Mouse (Mus musculus) spleen, postnatal 10 days (tissue): ENCODE measurements around the gene Scarf1.
"Not testable (repeated sequence)": the region's sequence is repeated elsewhere in the genome, so short reads cannot be mapped to it uniquely, and the experiment has no call there.

Source experiments
- DNase-seq, 2 experiments: peaks; one replicate each; pipeline ENCODE4 v3.0.0; 2021 to 2022; ENCODE audit warnings: low spot score in 2 of 2

The Scarf1 gene

GRCm38 (mm10) chr11:75537491-75538183 is 24.3 kb downstream of the Scarf1 start:
- DNase-seq, result no peak

DNA sequence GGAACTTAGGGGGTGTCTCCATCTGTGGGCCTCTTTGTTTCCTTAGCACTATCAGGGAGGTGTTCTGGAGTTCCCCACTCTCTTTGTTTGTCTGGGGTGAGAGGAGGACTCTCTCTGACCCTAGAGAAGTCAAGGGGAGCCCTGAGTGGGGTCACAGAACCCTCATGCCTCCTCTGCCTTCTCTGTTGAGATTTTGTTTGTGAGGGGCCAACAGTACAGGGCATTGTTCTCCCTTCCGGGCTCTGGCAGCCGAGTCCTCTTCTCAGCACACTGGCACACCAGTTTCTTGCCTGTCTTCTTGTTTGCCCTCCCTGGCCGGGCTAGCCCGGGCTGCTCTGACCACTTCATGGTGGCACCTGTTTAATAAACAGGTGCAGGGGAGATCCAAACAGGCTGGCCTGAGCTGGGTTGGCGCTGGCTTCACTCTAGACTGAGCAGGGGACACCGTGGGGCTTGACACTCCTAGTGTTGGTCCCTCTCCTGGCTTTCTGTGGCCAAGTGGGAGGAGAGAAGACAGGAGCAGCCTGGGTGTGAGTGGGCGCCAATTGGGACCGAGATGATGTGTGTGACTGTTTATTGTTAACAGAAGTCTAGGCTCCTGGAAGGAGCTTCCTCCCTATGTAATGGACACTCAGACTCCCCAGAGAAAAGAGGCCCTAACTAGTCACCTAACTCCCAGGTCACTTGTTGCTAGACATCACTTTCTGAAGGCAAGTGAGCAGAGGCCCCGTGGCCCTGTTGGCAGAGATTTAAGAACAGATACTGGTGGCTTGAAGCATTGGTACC is 25.0 kb downstream of the Scarf1 start:
- no peak for DNase-seq

GRCm38 (mm10) chr11:75538970-75539299 is 25.6 kb downstream of the Scarf1 start:
- DNase-seq, result no peak

GRCm38 (mm10) chr11:75540209-75540608 is 26.9 kb downstream of the Scarf1 start:
- DNase-seq, result no peak

- no peak for DNase-seq
Measured at GRCm38 (mm10) chr11:75540710-75541581, 27.6 kb downstream of the Scarf1 start.

DNA sequence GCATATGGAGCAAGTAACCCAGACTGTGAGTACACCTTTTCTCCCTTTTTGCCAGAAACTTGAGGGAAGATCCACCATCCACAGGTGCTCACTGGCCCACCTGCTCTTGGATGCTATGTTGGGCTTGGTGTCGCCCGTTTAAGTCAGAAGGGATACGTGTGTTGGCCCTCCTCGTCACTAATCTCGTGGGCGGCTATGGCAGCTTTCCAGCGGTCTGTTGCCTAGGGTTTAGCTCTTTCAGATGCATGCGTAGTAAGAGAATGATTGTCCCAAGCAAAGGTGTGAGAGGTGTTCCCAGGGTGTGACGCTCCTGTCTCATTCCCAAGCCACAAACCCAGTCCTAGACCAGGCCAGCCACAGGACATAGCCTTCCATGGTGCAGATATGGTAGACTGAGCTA is 31.4 kb downstream of the Scarf1 start:
- no peak for DNase-seq

DNA sequence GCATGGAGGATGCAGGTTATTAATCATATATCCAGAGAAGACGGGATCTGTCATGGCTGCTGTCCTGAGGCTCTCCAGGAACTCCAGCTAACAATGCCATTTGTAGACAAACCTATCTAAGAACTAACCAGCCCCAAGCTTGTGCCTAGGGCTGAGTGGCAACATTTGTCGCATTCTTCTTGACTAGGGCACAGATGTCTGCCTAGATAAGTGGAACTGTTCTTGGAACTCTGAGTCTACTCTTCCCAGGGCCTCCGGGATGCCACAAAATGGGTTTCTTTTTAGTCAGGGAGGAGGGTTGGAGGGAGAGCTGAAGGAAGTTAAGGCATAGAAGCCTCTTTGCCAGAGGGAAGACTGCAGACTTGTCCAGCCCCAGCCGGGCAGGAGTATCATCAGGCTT is 32.7 kb downstream of the Scarf1 start:
- no peak for DNase-seq

DNA sequence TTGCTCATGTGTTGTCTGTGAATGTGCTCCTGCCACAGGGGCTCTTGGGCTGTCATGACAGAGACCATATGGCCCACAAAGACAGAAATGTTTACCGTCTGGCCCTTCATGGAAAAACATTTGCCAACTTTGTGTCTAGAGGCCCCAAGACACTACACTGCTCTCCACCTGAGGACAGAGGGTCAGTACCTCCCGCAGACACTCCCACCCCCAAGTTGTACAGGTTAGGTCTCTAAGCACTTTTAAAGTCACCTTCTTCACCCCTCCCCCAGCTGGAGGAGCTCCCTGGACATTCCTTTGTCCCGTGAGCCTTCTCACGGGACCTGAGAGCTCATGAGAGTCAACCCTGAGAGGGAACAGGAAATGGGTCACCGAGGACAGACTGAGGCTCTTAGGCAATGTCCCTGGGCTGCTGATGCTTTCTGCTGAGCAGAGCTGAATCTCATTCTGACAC is 36.3 kb downstream of the Scarf1 start:
- no peak for DNase-seq

DNA sequence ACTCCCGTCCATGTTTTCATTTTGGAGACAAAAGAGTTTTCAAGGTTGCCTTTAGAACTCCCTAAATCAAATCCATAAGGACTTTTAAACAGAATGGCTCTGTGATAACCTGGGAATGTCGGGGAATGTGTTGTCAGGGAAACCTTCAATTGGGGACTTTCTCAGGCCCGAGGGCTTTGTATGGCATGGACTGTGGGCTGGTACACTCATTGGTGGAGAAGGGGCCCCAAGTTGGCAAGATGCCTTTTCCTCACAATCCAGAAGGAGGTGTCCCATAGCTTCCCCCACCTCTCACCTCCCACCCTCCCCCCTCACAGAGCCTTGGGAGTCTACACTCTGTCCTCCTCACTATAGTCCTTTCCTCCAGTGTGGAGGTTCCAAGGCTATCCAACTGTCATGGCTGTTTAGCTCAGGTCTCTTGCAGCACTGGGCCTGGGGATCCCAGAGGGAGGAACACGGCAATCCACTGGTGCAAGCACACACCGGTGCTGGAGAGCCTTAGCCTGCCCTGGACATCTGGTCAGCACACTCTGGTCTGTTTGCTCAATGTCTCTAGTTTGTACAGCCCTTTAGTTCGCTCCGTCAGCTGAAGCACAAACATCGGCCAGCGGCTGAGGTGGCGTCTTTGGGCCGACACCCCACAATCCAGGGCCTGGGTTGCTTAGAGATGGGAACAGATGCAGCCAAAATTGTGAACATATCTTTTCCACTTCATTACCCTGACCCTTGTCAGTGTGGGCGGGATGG is 37.0 kb downstream of the Scarf1 start:
- no peak for DNase-seq

DNA sequence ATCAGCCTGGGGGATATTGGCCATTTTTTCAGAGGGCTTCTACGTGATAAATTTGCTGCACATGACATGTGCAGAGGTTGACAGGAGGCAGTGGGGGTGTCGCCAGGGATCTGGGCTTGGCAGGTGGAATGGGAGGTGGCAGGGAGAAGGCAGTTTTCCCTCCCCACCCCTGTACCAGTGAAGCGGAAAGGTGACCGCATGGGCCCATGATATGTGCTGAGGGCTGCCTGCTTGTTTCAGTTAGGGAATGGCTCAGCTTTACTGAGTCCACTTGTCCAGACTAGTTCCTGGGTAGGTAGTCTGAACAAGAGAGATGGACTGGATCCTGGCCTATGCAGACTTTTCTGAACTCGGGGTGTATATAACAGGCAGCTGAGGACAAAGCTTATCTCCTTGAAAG is 38.0 kb downstream of the Scarf1 start:
- DNase-seq, result no peak

DNA sequence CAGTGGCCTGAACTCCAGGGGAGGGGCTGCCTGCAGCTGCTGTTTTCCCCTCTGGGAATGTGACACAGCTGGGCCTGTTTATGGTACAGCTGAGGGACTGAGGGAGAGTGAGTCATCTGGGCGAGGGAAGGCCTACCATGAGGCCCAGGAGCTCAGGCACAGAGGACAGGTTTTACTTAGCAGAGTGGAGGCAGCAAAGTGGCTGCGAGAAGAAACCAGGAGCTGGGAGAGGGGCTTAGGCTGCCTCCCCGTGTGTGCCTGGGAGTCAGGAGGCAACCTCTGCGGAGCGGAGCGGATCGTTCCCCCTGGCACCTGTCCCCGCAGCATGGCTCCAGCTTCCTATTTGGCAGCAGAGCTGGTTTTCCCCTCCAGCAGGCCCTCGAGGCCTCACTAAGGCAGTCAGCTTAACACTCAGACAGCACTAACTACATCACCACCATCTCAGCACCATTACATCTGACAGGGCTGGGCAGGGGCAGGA is 38.7 kb downstream of the Scarf1 start:
- no peak for DNase-seq

DNA sequence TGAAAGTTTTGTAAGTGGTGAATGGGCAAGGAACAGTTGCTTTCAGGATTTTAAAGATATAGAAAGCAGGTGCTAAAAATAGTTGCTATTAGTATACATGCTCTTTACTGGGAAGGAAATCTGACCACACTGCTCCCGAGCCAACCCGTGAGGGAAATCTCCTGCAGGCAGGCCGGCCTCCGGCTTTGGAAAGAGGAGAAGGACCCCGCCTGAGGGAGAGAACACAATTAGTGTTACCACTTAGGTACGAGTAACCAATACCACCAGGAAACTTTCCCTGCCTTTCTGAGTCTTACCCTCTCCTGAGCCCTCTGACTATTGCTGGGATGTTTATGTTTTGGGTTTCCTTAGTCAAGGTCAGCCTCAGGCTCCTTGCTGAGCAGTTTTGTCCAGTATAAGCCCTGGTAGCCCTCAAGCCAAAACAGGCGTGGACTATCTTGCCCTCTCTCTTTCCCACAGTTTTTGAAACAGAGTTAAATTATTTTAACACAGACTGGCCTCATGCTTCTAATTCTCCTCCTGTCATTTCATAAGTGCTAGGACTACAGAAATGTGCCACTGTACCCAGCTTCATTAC is 39.7 kb downstream of the Scarf1 start:
- no peak for DNase-seq

GRCm38 (mm10) chr11:75556006-75556405 is 42.7 kb downstream of the Scarf1 start:
- DNase-seq, result not testable (repeated sequence)

DNA sequence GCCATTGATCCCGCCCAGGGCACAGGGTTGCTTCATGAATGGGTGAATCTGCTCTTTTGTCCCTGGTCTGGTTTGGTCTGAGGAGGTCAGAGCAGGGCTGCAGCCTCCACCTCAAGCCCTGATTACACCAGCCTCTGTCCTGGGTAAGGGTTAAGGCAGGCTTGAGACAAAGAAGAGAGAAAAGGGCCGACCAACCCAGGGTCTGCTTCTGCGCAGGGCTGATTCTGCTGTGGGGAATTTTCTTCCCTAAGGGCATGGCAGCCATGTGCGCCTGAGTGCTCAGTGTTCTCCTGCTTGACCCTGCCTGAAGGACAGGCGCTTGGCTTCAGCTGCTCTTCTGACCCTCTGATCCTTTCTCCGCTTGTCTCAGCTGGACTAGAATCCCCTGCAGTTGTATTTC is 43.8 kb downstream of the Scarf1 start:
- DNase-seq, result no peak

GRCm38 (mm10) chr11:75558101-75558500 is 44.8 kb downstream of the Scarf1 start:
- DNase-seq, result peak in 1 of 2 experiments; percentile 59

- no peak for DNase-seq
Measured at GRCm38 (mm10) chr11:75559870-75560504, 46.6 kb downstream of the Scarf1 start.

DNA sequence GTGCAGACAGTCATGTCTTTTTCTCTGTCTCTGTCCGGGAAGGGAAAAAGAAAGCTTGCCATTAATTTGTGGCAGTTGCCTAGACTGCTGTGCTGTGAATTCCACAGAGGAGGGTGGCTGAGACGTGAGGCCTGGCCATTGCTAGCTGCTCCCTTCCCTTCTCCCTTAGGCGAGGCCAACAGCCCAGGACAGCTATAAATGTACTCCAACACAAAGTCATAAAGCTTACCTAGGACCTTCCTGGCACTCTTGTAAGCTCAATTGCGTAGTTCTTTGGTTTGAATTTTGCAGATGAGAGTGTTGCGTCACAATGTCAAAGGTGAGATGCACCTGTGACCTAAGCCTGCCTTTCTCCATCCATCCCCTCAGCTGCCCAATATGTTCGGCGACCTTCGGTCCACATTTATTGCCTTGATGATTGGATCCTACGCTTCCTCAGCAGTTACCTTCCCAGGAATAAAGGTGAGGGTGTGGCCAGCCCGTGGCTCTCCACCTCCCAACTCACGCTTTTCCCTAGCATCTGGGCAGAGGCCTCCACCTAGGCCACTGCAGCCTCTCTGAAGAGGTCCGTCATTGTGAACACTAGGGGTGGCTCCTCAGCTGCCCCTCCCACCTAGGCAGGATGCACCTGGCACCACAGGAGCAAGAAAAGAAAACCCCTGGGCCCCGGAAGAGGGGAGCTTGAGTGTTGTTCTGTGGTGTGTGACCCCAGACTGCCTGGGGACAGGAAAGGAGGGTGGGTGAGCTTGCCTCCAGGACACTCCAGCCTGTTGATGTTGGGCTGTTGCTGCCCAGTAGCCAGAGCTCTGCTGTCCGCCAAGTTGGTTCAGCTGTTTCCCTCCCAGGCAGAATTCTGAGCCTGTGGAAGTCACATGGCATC is 47.4 kb downstream of the Scarf1 start:
- DNase-seq, result peak in 1 of 2 experiments; percentile 72

DNA sequence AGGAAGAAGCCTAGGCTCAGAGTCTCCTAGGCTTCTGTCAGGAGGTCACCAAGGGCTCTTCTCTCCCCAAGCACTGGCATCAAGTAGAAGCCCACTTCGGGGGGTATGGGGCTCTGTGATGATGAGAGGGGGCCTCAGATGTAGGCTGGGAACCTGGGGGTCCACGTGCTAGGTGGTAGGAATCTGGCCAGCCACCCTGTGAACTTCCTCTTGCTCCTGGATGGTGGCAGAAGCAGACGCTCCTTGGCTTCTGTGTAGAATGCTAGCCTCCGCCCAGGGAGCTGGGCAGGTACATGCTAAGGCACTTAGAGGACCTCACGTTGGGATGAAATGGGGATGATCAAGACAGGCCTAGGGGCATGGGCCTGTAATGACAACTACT is 48.1 kb downstream of the Scarf1 start:
- no peak for DNase-seq

DNA sequence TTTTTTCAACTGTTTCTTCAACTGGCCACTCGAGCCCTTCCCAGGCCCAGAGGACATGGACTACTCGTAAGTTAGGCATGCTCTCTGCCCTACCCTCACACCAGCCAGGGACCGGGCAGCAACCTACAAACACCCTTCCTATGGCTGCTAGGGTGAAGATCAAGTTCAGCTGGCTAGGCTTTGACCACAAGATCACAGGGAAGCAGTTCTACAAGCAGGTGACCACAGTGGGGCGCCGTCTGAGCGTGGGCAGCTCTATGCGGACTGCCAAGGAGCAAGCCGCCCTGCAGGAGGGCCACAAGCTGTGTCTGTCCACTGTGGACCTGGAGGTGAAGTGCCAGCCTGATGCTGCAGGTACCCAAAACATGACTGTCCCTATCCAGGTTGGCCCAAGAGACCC is 49.5 kb downstream of the Scarf1 start:
- no peak for DNase-seq
